Mouse (Mus musculus) ES-Bruce4 (cell line): ENCODE measurements around the gene Dnaaf3. TPM values are rescaled to one million over a fixed set of nuclear protein-coding genes. Genes with fewer than 3 reads are reported as not detected.
A peak's percentile ranks its signal among the peaks of the same experiment; 100 is the strongest.

Experiments
- H3K27ac ChIP-seq: 2 replicates; pipeline ENCODE4 v1.5.1; 2012; ENCODE audit warnings: low read length, inconsistent platforms; ENCODE audit not compliant: insufficient read depth
- H3K27me3 ChIP-seq: 2 replicates; pipeline ENCODE4 v1.6.1; 2012; ENCODE audit warnings: mild to moderate bottlenecking, low read length, inconsistent platforms; ENCODE audit not compliant: control insufficient read depth, poor library complexity, insufficient read depth, severe bottlenecking
- H3K36me3 ChIP-seq: 2 replicates; pipeline ENCODE4 v1.6.1; 2012; ENCODE audit warnings: inconsistent platforms, mild to moderate bottlenecking, low read length, moderate library complexity; ENCODE audit not compliant: control insufficient read depth, poor library complexity, insufficient read depth, severe bottlenecking
- H3K4me1 ChIP-seq: one replicate; pipeline ENCODE4 v1.8.1; 2011; ENCODE audit warnings: low read length; ENCODE audit not compliant: control insufficient read depth, insufficient read depth
- H3K4me3 ChIP-seq: 2 replicates; pipeline ENCODE4 v1.5.1; 2011; ENCODE audit warnings: low read depth, mild to moderate bottlenecking, low read length
- H3K9ac ChIP-seq: 2 replicates; pipeline ENCODE4 v1.6.1; 2012; ENCODE audit warnings: low read depth, mild to moderate bottlenecking, inconsistent platforms; ENCODE audit not compliant: poor library complexity, severe bottlenecking
- H3K9me3 ChIP-seq: replicated peaks from 2 replicates; pipeline ENCODE4 v1.6.1; 2012; ENCODE audit warnings: mild to moderate bottlenecking, low read length, inconsistent platforms; ENCODE audit not compliant: control insufficient read depth, poor library complexity, insufficient read depth, severe bottlenecking
- CTCF ChIP-seq: IDR thresholded peaks from one replicate; pipeline ENCODE4 v1.8.1; 2011; ENCODE audit warnings: low read depth, low read length
- EP300 ChIP-seq: IDR thresholded peaks from 2 replicates; pipeline ENCODE4 v1.6.1; 2011; ENCODE audit warnings: low read depth, low read length; ENCODE audit not compliant: insufficient read depth
- POLR2A ChIP-seq: IDR thresholded peaks from one replicate; pipeline ENCODE4 v1.8.1; 2011; ENCODE audit warnings: low read length; ENCODE audit not compliant: insufficient read depth
- polyA plus RNA-seq: library from polyadenylated mRNA; stranded (reverse); fragments of >200 nt; gene quantifications from 2 replicates; pipeline ENCODE4 v1.2.4, GENCODE M21; 2011; ENCODE audit warnings: low read depth; ENCODE audit not compliant: missing spikeins, insufficient read depth, insufficient read length

The Dnaaf3 gene
- polyA plus RNA-seq, 1 experiment: 9.2 TPM

DNA sequence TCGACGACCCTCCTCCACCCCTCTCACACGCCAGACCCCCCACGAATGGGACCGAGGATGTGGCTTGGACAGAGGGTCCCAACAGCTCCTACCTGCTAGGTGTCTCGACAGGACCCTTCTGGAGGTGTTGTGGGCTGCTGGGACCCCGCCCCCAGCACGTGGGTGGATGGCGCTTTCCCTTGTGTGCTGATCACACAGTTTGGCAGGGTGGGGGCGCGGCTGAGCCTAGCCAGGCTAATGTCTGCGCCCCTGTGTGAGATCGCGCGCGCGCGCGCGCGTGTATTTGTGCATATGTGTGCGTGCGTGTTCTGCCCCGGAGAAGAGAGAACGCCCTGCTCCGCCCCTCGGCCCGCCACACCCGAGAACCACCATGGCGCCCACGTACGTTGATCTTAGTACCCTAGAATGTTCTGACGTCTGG lies 15.0 kb upstream of the Dnaaf3 start, which contains the start of gene Syt5:
TSS of gene Syt5 (minus strand) at position 321 of the 421 bp plus-strand sequence.
- H3K4me1 ChIP-seq: no peaks in the 10 kb centered on the region
- TF ChIP-seq EP300 (no peak), POLR2A (no peak), CTCF (peak; percentile 12)
- no peaks in the 10 kb centered on the region for H3K36me3 ChIP-seq
- peak within 1 kb of the TSS; percentile 34 for H3K4me3 ChIP-seq
- H3K27ac ChIP-seq: no peak within 1 kb of the TSS
- no peaks in the 10 kb centered on the region for H3K27me3 ChIP-seq
- H3K9me3 ChIP-seq: no peaks in the 10 kb centered on the region
- H3K9ac ChIP-seq: no peak within 1 kb of the TSS

DNA sequence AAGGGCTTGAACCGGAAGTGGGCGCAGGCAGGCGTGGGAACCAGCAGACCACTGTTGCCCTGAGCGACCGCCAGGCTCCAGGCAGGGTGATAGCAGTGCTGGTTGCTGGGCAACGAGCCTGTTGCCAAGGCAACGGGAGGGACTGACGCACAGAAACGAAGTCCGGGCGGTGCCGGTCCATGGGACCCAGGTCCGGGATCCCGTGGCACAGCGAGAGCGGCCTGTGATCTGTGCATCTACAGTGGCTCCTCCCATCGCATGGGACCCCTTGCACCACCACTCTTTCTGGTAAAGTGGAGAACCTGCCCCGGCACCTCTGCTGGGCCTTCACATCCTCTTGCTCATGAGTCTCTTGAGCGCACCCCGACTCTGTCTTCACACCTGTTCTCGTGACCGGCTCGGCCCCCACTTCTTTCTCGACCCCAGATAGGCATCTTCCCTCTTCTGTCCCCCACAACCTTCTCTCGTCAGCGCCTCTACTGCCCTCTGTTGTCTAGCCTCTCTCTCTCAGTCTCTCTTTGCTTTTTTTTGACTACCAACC lies 14.4 kb upstream of the Dnaaf3 start:
- Histone ChIP-seq H3K9me3 (no peaks in the 10 kb centered on the region), H3K4me1 (no peaks in the 10 kb centered on the region), H3K4me3 (peak overlapping the region; percentile 34), H3K36me3 (no peaks in the 10 kb centered on the region), H3K27ac (no peak overlapping the region), H3K9ac (no peak overlapping the region), H3K27me3 (no peaks in the 10 kb centered on the region)
- TF ChIP-seq CTCF (no peak), POLR2A (no peak), EP300 (no peak)

DNA sequence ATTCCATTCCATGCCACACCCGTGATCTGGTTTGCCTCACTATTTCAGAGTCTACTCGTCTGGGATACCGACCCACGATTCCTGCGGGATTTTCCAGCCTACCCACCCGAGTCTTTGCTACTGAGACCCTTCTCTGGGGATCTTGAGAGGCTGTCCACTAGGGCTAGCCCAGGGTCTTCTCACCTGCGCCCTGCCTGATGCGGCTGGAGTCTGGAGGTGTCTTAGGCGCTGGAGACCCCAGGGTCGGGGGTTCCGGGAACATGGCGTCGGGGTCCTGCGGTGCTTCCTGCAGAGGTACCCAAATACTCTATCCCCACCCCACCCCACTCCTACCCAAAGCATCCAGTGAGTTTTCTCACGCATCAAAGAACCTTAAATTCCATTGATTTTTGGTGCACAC lies 13.8 kb upstream of the Dnaaf3 start:
- Histone ChIP-seq H3K27ac (no peak overlapping the region), H3K36me3 (no peaks in the 10 kb centered on the region), H3K4me3 (no peak overlapping the region; the same call in 1 of the 2 replicates), H3K27me3 (no peaks in the 10 kb centered on the region), H3K9ac (no peak overlapping the region), H3K4me1 (no peaks in the 10 kb centered on the region), H3K9me3 (no peaks in the 10 kb centered on the region)
- TF ChIP-seq CTCF (no peak), EP300 (no peak), POLR2A (no peak)

DNA sequence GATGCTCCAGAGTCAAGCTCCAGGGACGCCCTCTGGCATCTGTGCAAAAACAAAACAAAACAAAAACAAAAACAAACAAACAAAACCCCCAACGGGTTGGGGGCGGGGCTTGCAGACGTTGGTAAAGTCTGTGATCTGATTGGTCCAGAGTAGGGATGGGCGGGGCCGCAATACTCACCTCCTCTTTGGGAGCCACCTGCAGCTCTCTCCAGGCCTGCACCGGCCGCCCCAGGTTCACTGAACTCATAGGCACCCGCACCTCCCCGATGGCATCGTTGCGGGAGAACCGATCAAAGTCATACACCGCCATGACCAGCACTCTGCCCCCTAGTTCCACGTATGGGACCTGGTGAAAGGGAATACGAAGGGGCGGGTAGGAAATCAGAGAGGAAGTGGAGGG lies 9.8 kb upstream of the Dnaaf3 start:
- peak overlapping the region; percentile 75 for H3K4me3 ChIP-seq
- H3K27me3 ChIP-seq: no peaks in the 10 kb centered on the region
- H3K9me3 ChIP-seq: no peaks in the 10 kb centered on the region
- peak overlapping the region; percentile 36; the same call in 1 of the 2 replicates for H3K9ac ChIP-seq
- H3K4me1 ChIP-seq: no peaks in the 10 kb centered on the region
- H3K36me3 ChIP-seq: no peaks in the 10 kb centered on the region
- no peak overlapping the region for H3K27ac ChIP-seq
- TF ChIP-seq POLR2A: peak; percentile 62
- no peak for TF ChIP-seq EP300

DNA sequence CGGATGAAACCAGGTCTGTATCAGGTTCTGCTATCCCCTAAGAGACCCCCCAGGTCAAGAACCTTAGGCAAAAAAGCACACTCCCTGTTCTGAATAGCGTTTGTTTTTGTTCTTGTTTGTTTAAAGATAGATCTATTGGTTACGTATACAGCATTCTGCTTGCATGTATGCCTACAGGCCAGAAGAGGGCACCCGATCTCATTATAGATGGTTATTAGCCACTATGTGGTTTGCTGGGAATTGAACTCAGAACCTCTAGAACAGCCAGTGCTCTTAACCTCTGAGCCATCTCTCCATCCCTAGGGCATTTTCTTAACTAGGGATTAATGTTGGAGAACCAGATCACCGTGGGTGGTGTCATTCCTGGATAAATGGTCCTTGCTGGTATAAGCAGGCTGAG lies 9.1 kb upstream of the Dnaaf3 start:
- TF ChIP-seq POLR2A (no peak), EP300 (no peak), CTCF (no peak)
- Histone ChIP-seq H3K36me3 (no peaks in the 10 kb centered on the region), H3K9ac (no peak overlapping the region), H3K9me3 (no peaks in the 10 kb centered on the region), H3K4me3 (no peak overlapping the region), H3K27me3 (no peaks in the 10 kb centered on the region), H3K4me1 (peaks cover 2% of the 10 kb centered on the region), H3K27ac (no peak overlapping the region)

DNA sequence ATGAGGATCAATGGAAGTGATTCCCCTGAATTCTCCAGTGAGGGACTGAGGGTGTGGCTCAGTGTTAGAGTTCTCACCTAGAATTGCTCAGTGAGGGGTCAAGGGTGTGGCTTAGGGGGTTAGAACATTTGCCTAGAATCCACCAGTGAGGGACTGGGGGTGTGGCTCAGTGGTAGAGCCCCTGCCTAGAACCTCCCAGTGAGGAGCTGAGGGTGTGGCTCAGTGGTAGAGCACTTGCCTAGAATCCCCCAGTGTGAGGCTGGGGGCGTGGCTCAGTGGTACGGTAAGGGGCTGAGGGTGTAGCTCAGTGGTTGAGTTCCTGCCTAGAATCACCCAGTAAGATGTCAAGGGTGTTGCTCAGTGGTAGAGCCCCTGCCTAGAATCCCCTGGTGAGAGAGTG lies 6.8 kb upstream of the Dnaaf3 start:
- no peak overlapping the region for H3K9ac ChIP-seq
- TF ChIP-seq CTCF (no peak), POLR2A (no peak), EP300 (no peak)
- H3K27ac ChIP-seq: no peak overlapping the region
- H3K4me1 ChIP-seq: peaks cover 4% of the 10 kb centered on the region
- no peaks in the 10 kb centered on the region for H3K36me3 ChIP-seq
- no peaks in the 10 kb centered on the region for H3K9me3 ChIP-seq
- no peaks in the 10 kb centered on the region for H3K27me3 ChIP-seq
- no peak overlapping the region for H3K4me3 ChIP-seq
